Mouse (Mus musculus) cerebellum, adult 8-10 months (tissue): ENCODE data around the gene Wnk4.
"Not testable (repeated sequence)": the region's sequence is repeated elsewhere in the genome, so short reads cannot be mapped to it uniquely, and the experiment has no call there.

Experiments used
- DNase-seq: peaks from one replicate; pipeline ENCODE4 v3.0.0; 2022

The Wnk4 gene

DNA sequence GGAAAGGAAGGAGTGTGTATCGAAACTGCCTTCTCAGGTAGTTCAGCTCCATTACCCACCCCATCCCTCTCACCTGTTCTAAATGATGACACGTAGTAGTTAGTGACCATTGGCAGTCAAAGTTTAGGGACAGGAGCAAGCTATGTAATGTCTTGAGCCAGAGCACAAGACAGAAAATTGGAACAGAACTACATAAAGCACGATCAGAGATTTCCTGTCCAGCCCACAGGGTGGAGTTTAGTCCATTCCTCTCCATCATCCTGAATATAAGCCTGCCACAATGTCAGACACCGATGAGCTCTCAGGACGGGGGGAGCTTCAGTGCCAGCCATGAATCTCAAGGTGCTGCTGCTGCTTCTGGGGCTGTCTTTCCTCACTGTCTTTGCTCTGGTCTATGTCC is 64.4 kb downstream of the Wnk4 start, which contains the start of gene Aoc2:
Gene Aoc2 (plus strand): TSS at position 301 of the 400 bp plus-strand sequence.
- no peak for DNase-seq

- DNase-seq = not testable (repeated sequence)
Measured at GRCm38 (mm10) chr11:101325201-101325600, 64.8 kb downstream of the Wnk4 start.

GRCm38 (mm10) chr11:101326147-101326546 is 65.8 kb downstream of the Wnk4 start:
- no peak for DNase-seq
